Mouse (Mus musculus) cortical plate, adult 2 months (tissue): ENCODE data around the gene Tmem108. TPM values are rescaled to one million over a fixed set of nuclear protein-coding genes. Genes with fewer than 3 reads are reported as not detected.

ENCODE experiments used
- H3K27ac ChIP-seq: fragments of 200-500 bp; 2 replicates; pipeline ENCODE4 v1.5.1; 2012; ENCODE audit warnings: low read length, control low read depth, inconsistent platforms; ENCODE audit not compliant: insufficient read depth
- H3K4me1 ChIP-seq: fragments of 200-500 bp; 2 replicates; pipeline ENCODE4 v1.6.1; 2011; ENCODE audit warnings: low read length; ENCODE audit not compliant: control insufficient read depth, insufficient read depth
- H3K4me3 ChIP-seq: fragments of 200-500 bp; 2 replicates; pipeline ENCODE4 v1.5.1; 2011; ENCODE audit warnings: mild to moderate bottlenecking, low read length, control low read depth; ENCODE audit not compliant: insufficient read depth
- CTCF ChIP-seq: fragments of 200-500 bp; IDR thresholded peaks from 2 replicates; pipeline ENCODE4 v1.5.1; 2011; ENCODE audit warnings: mild to moderate bottlenecking, control low read depth, low read length; ENCODE audit not compliant: insufficient read depth; ENCODE audit errors: extremely low read depth
- POLR2A ChIP-seq: fragments of 200-500 bp; IDR thresholded peaks from 2 replicates; pipeline ENCODE4 v1.6.1; 2011; ENCODE audit warnings: mild to moderate bottlenecking, low read length, control low read depth; ENCODE audit not compliant: insufficient read depth; ENCODE audit errors: extremely low read depth
- polyA plus RNA-seq: library from polyadenylated mRNA; depleted of rRNA; stranded (reverse); fragments of >200 nt; gene quantifications from 2 replicates; pipeline ENCODE4 v1.2.3, GENCODE M21; 2012

The Tmem108 gene
- polyA plus RNA-seq, 1 experiment, result 21.4 TPM

- Histone ChIP-seq H3K4me3 (no peak overlapping the region), H3K27ac (no peak overlapping the region), H3K4me1 (peaks cover 2% of the 10 kb centered on the region; the same call in 1 of the 2 replicates)
- no peak for TF ChIP-seq POLR2A
- TF ChIP-seq CTCF, result no peak
Observed at GRCm38 (mm10) chr9:103726751-103727462, 34.7 kb downstream of the Tmem108 start.

DNA sequence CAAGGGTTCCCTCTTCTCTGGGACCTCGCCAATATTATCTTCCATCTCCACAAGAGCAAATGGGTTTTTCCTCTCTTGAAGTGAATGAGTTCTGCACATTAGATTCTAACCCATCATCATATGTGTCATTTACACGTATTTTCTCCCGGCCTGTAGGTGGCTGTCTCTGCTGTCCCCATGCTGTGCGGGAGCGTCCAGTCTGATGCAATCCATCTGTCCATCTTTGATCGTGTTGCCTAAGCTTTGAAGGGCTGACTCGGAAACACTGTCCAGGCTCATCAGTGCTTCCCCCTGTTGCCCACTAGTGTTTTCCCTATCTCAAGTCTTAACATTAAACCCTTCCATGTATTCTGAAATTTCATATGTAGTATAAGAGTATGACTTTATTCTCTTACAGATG is 36.1 kb downstream of the Tmem108 start:
- peaks cover 2% of the 10 kb centered on the region; the same call in 1 of the 2 replicates for H3K4me1 ChIP-seq
- TF ChIP-seq POLR2A (no peak), CTCF (no peak)
- no peak overlapping the region for H3K27ac ChIP-seq
- no peak overlapping the region for H3K4me3 ChIP-seq

GRCm38 (mm10) chr9:103721486-103721885 is 40.2 kb downstream of the Tmem108 start:
- Histone ChIP-seq H3K27ac (no peak overlapping the region), H3K4me3 (no peak overlapping the region), H3K4me1 (no peaks in the 10 kb centered on the region)
- TF ChIP-seq POLR2A (no peak), CTCF (no peak)

DNA sequence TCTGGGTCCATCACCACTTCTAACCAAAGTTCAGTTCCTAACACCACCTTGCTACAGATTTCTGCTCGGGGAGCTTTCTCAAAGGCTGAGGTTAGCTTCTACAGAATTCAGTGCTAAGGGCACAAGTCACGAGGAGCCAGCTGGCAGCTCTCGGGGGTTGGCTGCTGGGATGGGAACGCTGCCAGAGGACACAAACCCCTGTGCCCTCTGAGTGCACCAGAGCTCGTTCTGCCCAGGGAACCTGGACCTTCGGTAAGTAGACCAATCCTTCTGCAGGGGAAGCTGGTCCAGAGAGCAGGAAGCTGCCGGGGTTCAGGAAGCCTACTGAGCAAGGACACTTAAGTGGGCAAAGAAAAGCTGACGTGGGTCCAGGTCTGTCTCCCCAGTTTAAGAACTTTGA is 40.6 kb downstream of the Tmem108 start:
- no peak for TF ChIP-seq CTCF
- TF ChIP-seq POLR2A, result no peak
- H3K4me3 ChIP-seq, result no peak overlapping the region

GRCm38 (mm10) chr9:103720021-103720420 is 41.6 kb downstream of the Tmem108 start:
- no peak overlapping the region for H3K27ac ChIP-seq
- TF ChIP-seq POLR2A (no peak), CTCF (no peak)

More for the DNA sequence above, 40.6 kb downstream of the Tmem108 start:
- Histone ChIP-seq H3K4me1 (no peaks in the 10 kb centered on the region), H3K27ac (no peak overlapping the region)

GRCm38 (mm10) chr9:103716002-103716401 is 45.6 kb downstream of the Tmem108 start:
- no peak for TF ChIP-seq CTCF
- no peak for TF ChIP-seq POLR2A
- no peak overlapping the region for H3K4me3 ChIP-seq
- no peak overlapping the region for H3K27ac ChIP-seq
- H3K4me1 ChIP-seq, result no peaks in the 10 kb centered on the region

More at GRCm38 (mm10) chr9:103720021-103720420, 41.6 kb downstream of the Tmem108 start:
- Histone ChIP-seq H3K4me1 (no peaks in the 10 kb centered on the region), H3K4me3 (no peak overlapping the region)

GRCm38 (mm10) chr9:103715352-103715751 is 46.3 kb downstream of the Tmem108 start:
- no peak overlapping the region for H3K4me3 ChIP-seq
- no peaks in the 10 kb centered on the region; the same call in 1 of the 2 replicates for H3K4me1 ChIP-seq
- TF ChIP-seq POLR2A (no peak), CTCF (no peak)
- H3K27ac ChIP-seq, result no peak overlapping the region

DNA sequence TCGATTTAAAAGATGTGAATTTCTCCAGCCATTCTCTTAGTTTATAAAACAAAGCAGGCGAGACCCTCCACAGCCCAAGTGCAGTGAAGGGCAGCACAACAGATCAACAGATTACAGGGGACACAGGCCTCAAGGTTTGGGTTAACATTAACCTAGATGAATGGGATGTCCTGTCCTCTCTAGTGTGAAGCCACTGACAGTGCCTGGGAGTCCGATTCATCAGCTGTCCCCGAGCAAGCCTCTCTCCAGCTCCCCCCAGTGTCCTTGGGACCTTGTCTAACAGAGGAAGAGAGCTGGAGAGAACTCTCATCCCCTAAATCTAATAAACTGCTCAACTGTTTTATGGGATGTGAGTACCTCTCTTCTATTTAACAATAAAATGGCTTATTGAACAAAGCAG is 48.4 kb downstream of the Tmem108 start:
- peaks cover 1% of the 10 kb centered on the region; the same call in 1 of the 2 replicates for H3K4me1 ChIP-seq
- no peak overlapping the region for H3K4me3 ChIP-seq
- H3K27ac ChIP-seq, result no peak overlapping the region
- TF ChIP-seq POLR2A, result no peak
- no peak for TF ChIP-seq CTCF

DNA sequence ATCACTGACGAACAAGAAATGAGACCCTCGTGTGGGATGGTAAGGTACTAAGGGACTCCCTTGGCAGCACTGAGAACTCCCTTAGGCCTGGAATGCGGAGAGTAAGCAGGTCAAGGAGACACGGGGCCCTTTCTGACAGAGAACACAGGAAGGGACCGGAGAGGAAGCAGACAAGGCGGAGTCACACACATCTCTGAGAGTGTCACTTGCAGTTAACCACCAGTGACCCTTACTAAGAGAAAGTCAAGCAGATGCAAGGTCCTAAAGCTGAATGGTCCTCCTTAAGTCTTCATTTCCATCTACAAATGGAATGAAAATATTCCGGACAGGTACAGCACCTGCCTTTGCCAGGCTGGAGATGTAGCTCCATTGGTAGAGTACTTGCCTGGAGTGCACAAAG is 48.9 kb downstream of the Tmem108 start:
- H3K27ac ChIP-seq, result no peak overlapping the region
- H3K4me1 ChIP-seq, result peaks cover 1% of the 10 kb centered on the region; the same call in 1 of the 2 replicates
- TF ChIP-seq CTCF, result no peak
- no peak for TF ChIP-seq POLR2A
- no peak overlapping the region for H3K4me3 ChIP-seq

DNA sequence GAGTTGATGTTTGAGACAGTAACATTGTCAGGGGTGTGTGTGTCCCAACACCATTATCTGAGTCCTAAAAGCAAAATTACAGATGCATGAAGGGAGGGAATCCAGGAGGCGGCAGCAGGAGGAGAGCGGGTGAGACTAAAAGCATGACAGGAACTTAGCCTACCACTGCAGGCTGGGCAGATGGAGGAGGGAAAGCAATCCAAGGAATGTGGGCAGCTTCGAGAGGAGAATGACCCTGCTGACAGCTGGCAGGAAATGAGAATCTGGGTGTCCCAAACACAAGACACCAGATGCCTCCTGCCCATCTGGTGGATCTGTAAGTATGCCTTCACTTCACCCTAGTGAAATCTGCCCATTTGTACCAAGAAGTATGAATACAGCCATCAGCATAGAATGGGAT is 51.9 kb downstream of the Tmem108 start:
- H3K4me3 ChIP-seq, result no peak overlapping the region
- H3K27ac ChIP-seq, result no peak overlapping the region
- peaks cover 1% of the 10 kb centered on the region; the same call in 1 of the 2 replicates for H3K4me1 ChIP-seq
- TF ChIP-seq CTCF, result no peak
- no peak for TF ChIP-seq POLR2A
